Mouse (Mus musculus) olfactory bulb, adult 2 months (tissue): ENCODE measurements around the gene Ina. TPM values are rescaled to one million over a fixed set of nuclear protein-coding genes. Genes with fewer than 3 reads are reported as not detected.

Experiments used
- H3K27ac ChIP-seq: fragments of 200-500 bp; 2 replicates; pipeline ENCODE4 v1.5.1; 2012; ENCODE audit warnings: low read depth, low read length; ENCODE audit not compliant: insufficient read depth
- H3K4me1 ChIP-seq: fragments of 200-500 bp; 2 replicates; pipeline ENCODE4 v1.6.1; 2012; ENCODE audit warnings: low read length; ENCODE audit not compliant: control insufficient read depth, insufficient read depth
- H3K4me3 ChIP-seq: fragments of 200-500 bp; 2 replicates; pipeline ENCODE4 v1.5.1; 2012; ENCODE audit warnings: mild to moderate bottlenecking, low read depth, low read length, moderate library complexity; ENCODE audit not compliant: insufficient read depth
- CTCF ChIP-seq: fragments of 200-500 bp; IDR thresholded peaks from 2 replicates; pipeline ENCODE4 v1.5.1; 2012; ENCODE audit warnings: low read depth, mild to moderate bottlenecking, low read length, moderate library complexity; ENCODE audit not compliant: insufficient read depth
- POLR2A ChIP-seq: fragments of 200-500 bp; IDR thresholded peaks from 2 replicates; pipeline ENCODE4 v1.6.1; 2012; ENCODE audit warnings: mild to moderate bottlenecking, low read depth, low read length, moderate library complexity; ENCODE audit not compliant: insufficient read depth
- WGBS: fragments of 180-500 bp; shearing (Covaris S2); methylation state at CpG from one replicate; pipeline ENCODE4 v1.1.7; 2018; 5-methylcytosine and 5-hydroxymethylcytosine counted together
- polyA plus RNA-seq: library from polyadenylated mRNA; stranded (reverse); fragments of >200 nt; gene quantifications from 2 replicates; pipeline ENCODE4 v1.2.4, GENCODE M21; 2012; ENCODE audit warnings: low replicate concordance; ENCODE audit not compliant: missing spikeins, insufficient read depth, insufficient read length

Gene Ina
- polyA plus RNA-seq, 1 experiment = not detected

DNA sequence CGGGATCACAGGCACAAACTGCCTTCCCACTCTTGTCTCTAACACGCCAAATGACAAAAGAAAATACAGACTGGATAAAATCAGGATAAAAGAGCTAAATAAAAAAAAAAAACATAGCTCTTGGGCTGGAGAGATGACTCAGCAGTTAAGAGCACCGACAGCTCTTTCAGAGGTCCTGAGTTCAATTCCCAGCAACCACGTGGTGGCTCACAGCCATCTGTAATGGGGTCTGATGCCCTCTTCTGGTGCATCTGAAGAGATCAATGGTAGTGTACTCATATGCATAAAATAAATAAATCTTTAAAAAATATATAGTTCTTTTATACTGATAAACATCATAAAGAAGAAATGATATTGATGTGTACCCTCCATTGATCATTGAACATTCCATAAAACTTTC lies 38.4 kb downstream of the Ina start:
- WGBS = 79% methylated on average over 4 of the region's 4 CpGs
- Histone ChIP-seq H3K4me3 (no peak overlapping the region), H3K27ac (no peak overlapping the region), H3K4me1 (peaks cover 6% of the 10 kb centered on the region)
- TF ChIP-seq CTCF (no peak), POLR2A (no peak)

DNA sequence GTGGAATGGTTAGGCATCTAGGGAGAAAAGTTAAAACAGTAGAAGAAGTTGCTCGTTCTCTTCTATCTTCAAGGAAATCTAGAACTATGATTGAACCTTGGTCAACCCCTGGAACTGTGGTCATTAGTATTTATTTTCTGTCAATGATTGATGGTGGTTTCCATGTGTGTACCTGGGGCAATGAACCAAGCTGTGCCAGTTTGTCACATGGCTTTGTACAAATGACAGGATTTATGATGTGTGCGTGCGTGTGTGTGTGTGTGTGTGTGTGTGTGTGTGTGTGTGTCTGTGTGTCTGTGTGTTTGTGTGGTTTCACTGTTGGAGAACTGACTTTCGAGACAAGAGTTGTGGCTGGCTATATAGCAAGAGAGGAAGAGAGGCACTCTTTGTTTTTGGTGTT lies 39.0 kb downstream of the Ina start:
- TF ChIP-seq POLR2A = no peak
- no peak for TF ChIP-seq CTCF
- no peak overlapping the region for H3K27ac ChIP-seq
- H3K4me3 ChIP-seq = no peak overlapping the region
- 88% methylated on average over 4 of the region's 4 CpGs for WGBS
- peaks cover 6% of the 10 kb centered on the region for H3K4me1 ChIP-seq

DNA sequence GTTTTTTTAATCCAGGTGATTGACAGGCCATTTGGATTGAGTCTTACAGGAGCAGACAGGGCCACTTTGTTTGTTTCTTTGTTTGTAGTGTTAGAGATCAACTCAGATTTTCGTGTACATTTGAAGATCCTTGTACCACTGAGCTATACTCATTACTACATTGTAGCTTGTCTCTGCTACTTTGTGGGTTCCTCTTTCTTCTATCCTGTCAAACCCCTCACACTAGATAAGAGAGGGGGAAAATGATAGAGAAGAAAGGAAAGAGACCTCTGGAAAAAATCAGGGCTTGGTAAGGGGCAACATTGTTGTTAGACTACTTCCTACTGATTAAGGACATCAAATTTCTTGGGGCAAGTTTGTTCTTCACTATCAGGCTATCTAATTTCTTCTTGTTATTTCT lies 43.2 kb downstream of the Ina start:
- Histone ChIP-seq H3K4me3 (no peak overlapping the region), H3K4me1 (no peaks in the 10 kb centered on the region), H3K27ac (no peak overlapping the region)
- TF ChIP-seq POLR2A (no peak), CTCF (no peak)
- WGBS = 57% methylated on average over 1 of the region's 1 CpGs

DNA sequence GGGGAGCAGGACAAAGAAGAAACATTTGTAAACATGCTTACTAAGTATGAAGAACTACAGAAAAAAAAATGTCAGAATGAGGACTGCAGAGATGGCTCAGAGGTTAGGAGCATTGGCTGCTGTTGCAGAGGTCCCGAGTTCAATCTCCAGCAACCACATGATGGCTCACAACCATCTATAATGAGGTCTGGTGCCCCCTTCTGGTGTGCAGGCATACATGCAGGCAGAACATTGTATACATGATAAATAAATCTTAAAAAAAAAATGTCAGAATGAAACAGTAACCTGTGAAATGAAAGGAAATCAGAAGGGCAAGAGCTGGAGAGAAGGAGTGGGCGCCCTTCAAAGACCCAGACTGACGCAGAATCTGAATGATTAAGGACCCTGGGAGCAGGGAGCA lies 51.4 kb downstream of the Ina start:
- TF ChIP-seq CTCF (no peak), POLR2A (no peak)
- WGBS = 91% methylated on average over 3 of the region's 3 CpGs
- Histone ChIP-seq H3K27ac (no peak overlapping the region), H3K4me3 (no peak overlapping the region), H3K4me1 (peaks cover 3% of the 10 kb centered on the region; the same call in 1 of the 2 replicates)

DNA sequence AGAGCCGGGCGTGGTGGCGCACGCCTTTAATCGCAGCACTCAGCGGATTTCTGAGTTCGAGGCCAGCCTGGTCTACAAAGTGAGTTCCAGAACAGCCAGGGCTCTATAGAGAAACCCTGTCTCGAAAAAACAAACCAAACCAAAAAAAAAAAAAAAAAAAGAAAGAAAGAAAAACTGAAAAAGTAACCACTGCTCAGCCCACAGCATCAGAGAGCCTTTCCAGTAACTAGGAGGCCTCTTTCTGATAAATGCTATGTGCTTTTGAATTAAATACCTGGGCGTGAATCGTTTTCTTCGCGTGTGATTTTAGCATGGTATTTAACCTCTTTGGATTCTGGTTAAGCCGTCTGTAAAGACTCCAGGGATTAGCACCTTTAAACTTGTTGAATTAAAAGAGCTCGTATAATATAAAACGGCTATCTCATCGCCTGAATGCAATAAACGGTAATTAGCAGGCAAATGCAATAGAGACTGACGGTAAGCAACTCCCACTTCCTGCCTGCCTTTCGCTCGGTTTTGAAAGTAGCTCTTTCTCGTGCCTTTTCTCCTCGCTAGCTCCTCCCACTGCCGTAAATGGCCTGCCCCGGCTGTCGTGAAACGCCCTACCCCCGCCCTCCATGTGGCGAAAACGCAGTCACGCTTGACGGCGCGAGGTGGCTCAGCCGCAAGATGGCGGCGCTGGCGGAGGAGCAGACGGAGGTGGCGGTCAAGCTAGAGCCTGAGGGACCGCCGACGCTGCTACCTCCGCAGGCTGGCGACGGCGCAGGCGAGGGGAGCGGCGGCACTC lies 52.8 kb downstream of the Ina start, which contains the start of gene Taf5:
TSS of gene Taf5 (plus strand) at position 651 of the 787 bp plus-strand sequence.
- Histone ChIP-seq H3K27ac (peak within 1 kb of the TSS; percentile 13; the same call in 1 of the 2 replicates), H3K4me1 (peaks cover 3% of the 10 kb centered on the region; the same call in 1 of the 2 replicates), H3K4me3 (peak within 1 kb of the TSS; percentile 87)
- 9% methylated on average over 49 of the region's 49 CpGs for WGBS
- TF ChIP-seq POLR2A (peak; percentile 97), CTCF (no peak)

DNA sequence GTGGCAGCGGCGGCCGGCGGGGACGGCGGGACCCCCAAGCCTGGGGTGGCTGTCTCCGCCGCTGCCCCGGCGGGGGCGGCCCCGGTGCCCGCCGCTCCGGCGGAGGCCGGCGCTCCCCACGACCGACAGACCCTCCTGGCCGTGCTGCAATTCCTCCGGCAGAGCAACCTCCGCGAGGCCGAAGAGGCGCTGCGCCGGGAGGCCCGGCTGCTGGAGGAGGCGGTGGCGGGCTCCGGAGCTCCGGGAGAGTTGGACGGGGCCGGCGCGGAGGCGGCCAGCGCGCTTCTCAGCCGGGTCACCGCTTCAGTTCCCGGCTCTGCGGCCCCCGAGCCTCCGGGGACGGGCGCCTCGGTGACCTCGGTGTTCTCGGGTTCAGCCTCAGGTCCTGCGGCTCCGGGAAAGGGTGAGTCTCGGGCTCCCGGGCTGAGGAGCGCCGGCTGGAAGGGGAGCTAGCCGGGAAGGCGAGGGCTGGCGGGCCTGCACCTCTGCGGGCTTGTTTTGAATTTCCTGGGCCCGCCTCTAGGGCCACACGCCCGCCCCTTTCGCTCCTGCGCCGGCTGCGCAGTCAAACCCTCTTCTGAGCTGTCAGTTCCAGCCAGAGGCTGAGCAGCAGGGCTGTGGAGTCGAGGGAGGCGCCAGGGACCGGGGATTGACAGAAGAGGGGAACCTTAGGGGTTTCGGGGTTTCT lies 53.6 kb downstream of the Ina start:
- peak overlapping the region; percentile 13; the same call in 1 of the 2 replicates for H3K27ac ChIP-seq

More for the DNA sequence above, 53.6 kb downstream of the Ina start:
- Histone ChIP-seq H3K4me1 (peaks cover 3% of the 10 kb centered on the region; the same call in 1 of the 2 replicates), H3K4me3 (peak overlapping the region; percentile 87)
- TF ChIP-seq POLR2A = no peak
- TF ChIP-seq CTCF = no peak
- WGBS = under 1% methylated on average over 69 of the region's 72 CpGs

Other genes starting within 250 kb of the Ina start
- gene Nt5c2, start 455 bp downstream of the Ina start, polyA plus RNA-seq = not detected in 2 replicates
- gene Pcgf6, start 36.2 kb downstream of the Ina start, polyA plus RNA-seq = not detected in 2 replicates
- gene Taf5, start 53.0 kb downstream of the Ina start, polyA plus RNA-seq = not detected in 2 replicates
- gene Usmg5, start 75.9 kb downstream of the Ina start, polyA plus RNA-seq = not detected in 2 replicates
- not detected in 2 replicates for gene Pdcd11, start 76.1 kb downstream of the Ina start, polyA plus RNA-seq
- not detected in 2 replicates for gene Calhm2, start 123.6 kb downstream of the Ina start, polyA plus RNA-seq
- gene Calhm1, start 129.6 kb downstream of the Ina start, polyA plus RNA-seq = not detected in 2 replicates
- gene Calhm3, start 143.1 kb downstream of the Ina start, polyA plus RNA-seq = not detected in 2 replicates
- not detected in 2 replicates for gene Neurl1a, start 164.1 kb downstream of the Ina start, polyA plus RNA-seq